Mouse (Mus musculus) embryonic facial prominence, embryonic 10.5 days (tissue): ENCODE data around the gene Nanos1. TPM values are rescaled to one million over a fixed set of nuclear protein-coding genes. Genes with fewer than 3 reads are reported as not detected.

Experiments used
- DNase-seq: peaks from one replicate; pipeline ENCODE4 v3.0.0-alpha.2; 2017; ENCODE audit warnings: low spot score
- H3K27ac ChIP-seq: fragments of 300-500 bp; sonication (generic); replicated peaks from 2 replicates; pipeline ENCODE4 v1.5.1; 2016; ENCODE audit warnings: mild to moderate bottlenecking
- H3K27me3 ChIP-seq: fragments of 300-500 bp; sonication (generic); replicated peaks from 2 replicates; pipeline ENCODE4 v1.6.1; 2016; ENCODE audit warnings: low read depth, mild to moderate bottlenecking; ENCODE audit not compliant: poor library complexity, severe bottlenecking
- H3K36me3 ChIP-seq: fragments of 300-500 bp; sonication (generic); replicated peaks from 2 replicates; pipeline ENCODE4 v1.6.1; 2016; ENCODE audit warnings: mild to moderate bottlenecking, moderate library complexity
- H3K4me1 ChIP-seq: fragments of 300-500 bp; sonication (generic); 2 replicates; pipeline ENCODE4 v1.6.1; 2016
- H3K4me3 ChIP-seq: fragments of 300-500 bp; sonication (generic); 2 replicates; pipeline ENCODE4 v1.5.1; 2016; ENCODE audit warnings: mild to moderate bottlenecking, moderate library complexity
- H3K9me3 ChIP-seq: fragments of 300-500 bp; sonication (generic); 2 replicates; pipeline ENCODE4 v1.6.1; 2016; ENCODE audit warnings: mild to moderate bottlenecking
- WGBS: fragments of 180-500 bp; shearing (Covaris S2); methylation state at CpG from one replicate; pipeline ENCODE4 v1.1.7; 2016; 5-methylcytosine and 5-hydroxymethylcytosine counted together
- polyA plus RNA-seq: library from polyadenylated mRNA; unstranded; fragments of >200 nt; fragmentation: Nextera tagmentation; extraction: Ambion mirVana; gene quantifications from 2 replicates; pipeline ENCODE4 v1.2.1, GENCODE M21; 2016

The Nanos1 gene
- polyA plus RNA-seq, 1 experiment from 2014 or later = 1.4 TPM

GRCm38 (mm10) chr19:60756192-60757098 is 658 bp downstream of the Nanos1 start:
- Histone ChIP-seq H3K36me3 (peaks cover 24% of the 10 kb centered on the region), H3K9me3 (no peaks in the 10 kb centered on the region), H3K27me3 (peaks cover 35% of the 10 kb centered on the region), H3K4me1 (peaks cover 22% of the 10 kb centered on the region), H3K27ac (peak overlapping the region; percentile 75), H3K4me3 (peak overlapping the region; percentile 88)
- DNase-seq = peak; percentile 68
- WGBS = under 1% methylated on average over 115 of the region's 115 CpGs

GRCm38 (mm10) chr19:60757099-60757785 is 1.5 kb downstream of the Nanos1 start:
- H3K36me3 ChIP-seq = peaks cover 30% of the 10 kb centered on the region
- H3K9me3 ChIP-seq = no peaks in the 10 kb centered on the region
- H3K4me1 ChIP-seq = peaks cover 22% of the 10 kb centered on the region
- peak overlapping the region; percentile 88 for H3K4me3 ChIP-seq
- H3K27ac ChIP-seq = no peak overlapping the region
- 7% methylated on average over 25 of the region's 25 CpGs for WGBS
- no peak for DNase-seq
- peaks cover 35% of the 10 kb centered on the region for H3K27me3 ChIP-seq

- no peak overlapping the region for H3K4me3 ChIP-seq
- no peaks in the 10 kb centered on the region for H3K9me3 ChIP-seq
- H3K27ac ChIP-seq = no peak overlapping the region
- DNase-seq = no peak
- peaks cover 49% of the 10 kb centered on the region for H3K36me3 ChIP-seq
- H3K4me1 ChIP-seq = peaks cover 22% of the 10 kb centered on the region
- 77% methylated on average over 4 of the region's 4 CpGs for WGBS
- peaks cover 30% of the 10 kb centered on the region for H3K27me3 ChIP-seq
These were observed 3.4 kb downstream of the Nanos1 start for GRCm38 (mm10) chr19:60758896-60759835.

- Histone ChIP-seq H3K9me3 (no peaks in the 10 kb centered on the region), H3K27ac (no peak overlapping the region), H3K4me1 (no peaks in the 10 kb centered on the region), H3K27me3 (no peaks in the 10 kb centered on the region), H3K36me3 (peaks cover 100% of the 10 kb centered on the region), H3K4me3 (no peak overlapping the region)
- 94% methylated on average over 6 of the region's 6 CpGs for WGBS
- DNase-seq = no peak
These were observed 17.6 kb downstream of the Nanos1 start for GRCm38 (mm10) chr19:60773366-60773765.

GRCm38 (mm10) chr19:60782034-60782433 is 26.2 kb downstream of the Nanos1 start:
- peaks cover 68% of the 10 kb centered on the region for H3K36me3 ChIP-seq
- DNase-seq = no peak
- WGBS = 92% methylated on average over 3 of the region's 3 CpGs

GRCm38 (mm10) chr19:60784712-60785111 is 28.9 kb downstream of the Nanos1 start:
- 73% methylated on average over 1 of the region's 1 CpGs for WGBS
- no peak overlapping the region for H3K27ac ChIP-seq

More at GRCm38 (mm10) chr19:60782034-60782433, 26.2 kb downstream of the Nanos1 start:
- peaks cover 11% of the 10 kb centered on the region for H3K4me1 ChIP-seq
- H3K27me3 ChIP-seq = no peaks in the 10 kb centered on the region
- no peak overlapping the region for H3K4me3 ChIP-seq
- no peaks in the 10 kb centered on the region for H3K9me3 ChIP-seq
- H3K27ac ChIP-seq = no peak overlapping the region

GRCm38 (mm10) chr19:60787465-60788150 is 31.8 kb downstream of the Nanos1 start:
- Histone ChIP-seq H3K9me3 (no peaks in the 10 kb centered on the region), H3K4me3 (peak overlapping the region; percentile 98), H3K36me3 (peaks cover 15% of the 10 kb centered on the region), H3K27me3 (no peaks in the 10 kb centered on the region), H3K27ac (no peak overlapping the region), H3K4me1 (peaks cover 31% of the 10 kb centered on the region)
- WGBS = 75% methylated on average over 2 of the region's 2 CpGs
- no peak for DNase-seq

More at GRCm38 (mm10) chr19:60784712-60785111, 28.9 kb downstream of the Nanos1 start:
- no peaks in the 10 kb centered on the region for H3K27me3 ChIP-seq
- peaks cover 42% of the 10 kb centered on the region for H3K36me3 ChIP-seq
- H3K9me3 ChIP-seq = no peaks in the 10 kb centered on the region
- peaks cover 27% of the 10 kb centered on the region for H3K4me1 ChIP-seq
- no peak overlapping the region for H3K4me3 ChIP-seq
- no peak for DNase-seq

GRCm38 (mm10) chr19:60788214-60788960 is 32.6 kb downstream of the Nanos1 start:
- Histone ChIP-seq H3K36me3 (0 out of 2 replicates have a peak, but pooled peaks cover 11% of the 10 kb centered on the region), H3K9me3 (no peaks in the 10 kb centered on the region), H3K27me3 (no peaks in the 10 kb centered on the region), H3K4me1 (peaks cover 31% of the 10 kb centered on the region), H3K27ac (no peak overlapping the region), H3K4me3 (peak overlapping the region; percentile 98)
- 57% methylated on average over 6 of the region's 6 CpGs for WGBS
- no peak for DNase-seq

- H3K4me3 ChIP-seq = peak overlapping the region; percentile 98
- H3K4me1 ChIP-seq = peaks cover 31% of the 10 kb centered on the region
- 2% methylated on average over 7 of the region's 7 CpGs for WGBS
- H3K27me3 ChIP-seq = no peaks in the 10 kb centered on the region
- H3K36me3 ChIP-seq = 0 out of 2 replicates have a peak, but pooled peaks cover 3% of the 10 kb centered on the region
- peak overlapping the region; percentile 99 for H3K27ac ChIP-seq
- no peak for DNase-seq
- no peaks in the 10 kb centered on the region for H3K9me3 ChIP-seq
These were observed 33.7 kb downstream of the Nanos1 start for GRCm38 (mm10) chr19:60789452-60789851.

GRCm38 (mm10) chr19:60789919-60790506 is 34.2 kb downstream of the Nanos1 start:
- no peaks in the 10 kb centered on the region for H3K9me3 ChIP-seq
- H3K27ac ChIP-seq = peak overlapping the region; percentile 99
- H3K4me1 ChIP-seq = peaks cover 31% of the 10 kb centered on the region
- 0 out of 2 replicates have a peak, but pooled peaks cover 3% of the 10 kb centered on the region for H3K36me3 ChIP-seq
- under 1% methylated on average over 60 of the region's 60 CpGs for WGBS
- DNase-seq = peak; percentile 76
- peak overlapping the region; percentile 98 for H3K4me3 ChIP-seq
- no peaks in the 10 kb centered on the region for H3K27me3 ChIP-seq
